Mouse (Mus musculus): ENCODE data around the gene Xxylt1.

GRCm38 (mm10) chr16:31035651-31036245 lies 45.5 kb downstream of the Xxylt1 start:
- TF ChIP-seq HCFC1 (IDR thresholded peaks at IDR 0.05; ENCODE audit: borderline replicate concordance, insufficient read depth, low read length) (no peak), ZC3H11A (IDR thresholded peaks at IDR 0.05; ENCODE audit: borderline replicate concordance, low read depth, low read length) (no peak), CHD2 (IDR thresholded peaks at IDR 0.05; ENCODE audit: low read depth, low read length) (no peak), ZNF384 (IDR thresholded peaks at IDR 0.05; ENCODE audit: low read depth, low read length) (no peak), MAFK (IDR thresholded peaks at IDR 0.05; ENCODE audit: insufficient read depth, low read depth, low read length) (no peak)
